Mouse (Mus musculus): Measurements from ENCODE around the gene Rai2.
"Not testable (repeated sequence)": the region's sequence is repeated elsewhere in the genome, so short reads cannot be mapped to it uniquely, and the experiment has no call there.

Gene Rai2

DNA sequence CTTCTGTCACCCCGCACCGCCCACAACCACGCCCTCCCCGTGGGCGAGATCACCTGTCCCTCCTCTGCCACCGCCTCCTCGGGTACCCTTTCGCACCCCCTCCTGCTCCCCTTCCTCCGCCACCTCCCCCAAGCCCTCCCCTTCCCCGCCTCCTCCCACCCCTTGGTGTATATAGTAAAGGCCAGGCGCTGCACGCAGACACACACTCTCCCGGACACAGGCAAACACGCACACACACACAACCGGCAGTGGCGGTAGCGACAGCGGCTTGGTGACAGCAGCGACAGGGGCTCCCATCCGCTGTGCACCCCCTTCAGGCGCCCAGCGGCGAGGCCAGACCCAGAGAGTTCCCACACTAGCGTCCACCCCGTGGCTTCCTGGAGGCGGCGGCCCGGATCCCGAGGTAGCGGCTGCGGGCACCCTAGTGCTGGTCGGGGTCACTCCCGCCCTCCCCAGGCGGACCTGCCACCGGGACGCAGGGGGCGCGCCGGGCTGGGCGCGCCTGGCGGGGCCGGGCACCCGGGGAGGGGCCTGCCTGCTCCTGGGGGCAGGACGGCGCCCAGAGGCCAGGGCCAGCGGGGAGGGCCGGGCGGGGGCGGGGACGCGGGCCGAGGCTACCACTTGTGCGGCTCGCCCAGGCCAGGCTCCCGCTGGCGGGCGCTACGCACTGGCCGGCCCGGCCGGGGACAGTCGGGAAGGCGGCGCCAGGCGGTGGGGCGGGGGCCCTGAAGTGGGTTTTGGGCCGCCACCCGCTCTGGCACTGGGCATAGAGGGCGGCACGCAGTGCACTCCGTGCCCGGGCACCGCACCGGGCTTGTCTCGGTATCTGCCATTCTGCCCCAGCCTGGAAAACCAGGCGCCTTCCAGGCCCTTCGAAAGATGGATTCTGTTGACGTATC is at the start of gene Rai2:
Rai2 (plus strand) TSS at position 205 of the 899 bp plus-strand sequence.
- peak; percentile 57 for DNase-seq

DNA sequence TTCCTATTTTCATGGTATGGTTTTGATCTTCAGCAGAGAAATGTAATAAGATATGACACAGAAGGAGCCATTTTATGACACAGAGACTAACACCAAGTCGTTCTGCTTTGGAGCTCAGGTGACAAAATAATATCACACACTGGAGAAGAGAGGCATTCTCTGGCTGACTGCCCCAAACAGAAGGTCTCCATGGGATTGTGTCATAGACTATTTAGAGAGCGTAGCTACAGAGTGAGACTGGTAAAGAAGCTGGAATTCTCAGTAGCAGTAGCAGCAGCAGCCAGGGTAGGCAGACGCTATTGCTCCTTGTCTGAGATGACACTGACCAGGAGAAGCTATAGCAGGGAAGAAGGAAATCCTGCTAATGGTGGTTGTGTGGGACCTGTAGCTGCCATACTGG is 27.5 kb upstream of the Rai2 start:
- DNase-seq = no peak

DNA sequence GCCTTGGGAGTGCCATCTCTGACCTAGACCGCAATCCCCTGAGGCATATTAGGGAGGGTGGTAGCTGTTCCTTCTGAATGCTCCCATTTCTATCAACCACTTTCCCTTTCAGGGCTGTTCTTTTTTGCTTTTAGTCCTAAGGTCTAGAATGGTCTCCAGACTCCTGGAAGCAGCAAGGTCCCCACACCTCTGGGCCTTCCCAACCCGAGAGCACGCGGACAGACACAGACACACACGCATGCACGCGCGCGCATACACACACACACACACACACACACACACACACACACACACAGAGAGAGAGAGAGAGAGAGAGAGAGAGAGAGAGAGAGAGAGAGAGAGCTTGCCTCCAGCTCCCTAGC is 385 bp upstream of the Rai2 start:
- DNase-seq = no peak

DNA sequence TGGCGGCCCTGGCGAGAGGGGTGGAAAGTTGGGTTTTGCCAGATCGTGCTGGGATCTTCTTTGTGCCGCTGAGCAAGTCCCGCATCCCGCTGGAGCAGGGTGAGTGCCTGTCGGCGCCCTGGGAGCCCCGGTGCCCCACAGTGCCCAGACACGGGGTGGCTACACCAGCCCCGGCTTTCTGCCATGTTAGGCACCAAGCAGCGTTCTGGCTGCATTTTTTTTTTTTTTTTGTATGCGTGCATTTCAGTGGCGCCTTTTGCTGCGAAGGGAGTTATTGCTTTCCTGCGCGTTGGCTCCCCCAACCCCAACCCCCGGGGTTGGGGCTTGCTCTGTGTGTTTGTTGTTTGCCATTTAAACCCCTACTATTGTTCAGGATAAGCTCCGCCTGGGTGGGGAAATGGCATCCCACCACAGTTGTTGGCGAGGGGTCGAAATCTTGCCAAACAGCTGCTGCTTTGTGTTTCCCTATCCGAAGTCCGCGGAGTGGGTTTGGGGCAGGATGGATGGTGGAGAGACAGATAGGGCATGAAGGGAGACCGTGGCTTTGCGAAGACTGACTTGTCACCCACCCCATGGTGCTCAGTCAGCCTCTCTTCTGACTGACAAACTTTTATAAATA is 1.0 kb downstream of the Rai2 start:
- no peak for DNase-seq

DNA sequence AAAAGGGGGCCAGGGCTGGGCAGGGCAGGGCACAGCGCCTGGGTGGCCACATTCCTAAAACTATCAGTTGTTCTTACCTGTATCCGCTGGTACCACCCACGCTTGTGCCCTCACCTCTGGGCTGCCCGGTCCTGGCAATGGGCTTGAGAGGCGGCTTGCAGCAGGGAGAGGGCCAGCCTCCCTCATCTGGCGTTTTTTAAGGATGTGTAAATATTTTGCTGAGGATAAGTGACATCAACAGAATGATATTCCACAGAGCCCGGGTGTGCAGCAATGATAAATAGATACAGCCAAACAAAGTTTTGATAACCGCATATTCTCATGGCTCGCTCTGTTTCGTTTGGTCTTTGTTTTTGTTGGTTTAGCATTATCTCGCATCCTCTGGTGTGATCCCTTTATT is 1.7 kb downstream of the Rai2 start:
- no peak for DNase-seq

DNA sequence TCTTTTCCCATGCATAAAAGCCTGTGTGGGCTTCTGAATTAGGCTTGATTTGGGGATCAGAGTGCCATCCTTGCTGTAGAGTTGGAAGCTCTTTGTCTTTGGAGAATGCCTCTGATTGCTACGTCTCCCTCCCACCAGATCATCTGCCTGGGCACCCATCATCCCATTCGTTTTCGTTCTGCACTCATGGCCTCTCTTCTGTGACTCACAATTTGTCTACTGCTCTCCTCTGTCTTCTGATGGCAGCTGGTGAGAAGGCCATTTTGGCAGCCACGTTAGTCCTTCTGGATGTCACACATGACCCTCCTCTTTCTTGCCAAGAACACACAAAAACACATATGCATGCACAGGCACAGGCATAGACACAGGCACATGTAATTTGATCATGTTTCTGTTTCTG is 4.2 kb downstream of the Rai2 start:
- DNase-seq = no peak

DNA sequence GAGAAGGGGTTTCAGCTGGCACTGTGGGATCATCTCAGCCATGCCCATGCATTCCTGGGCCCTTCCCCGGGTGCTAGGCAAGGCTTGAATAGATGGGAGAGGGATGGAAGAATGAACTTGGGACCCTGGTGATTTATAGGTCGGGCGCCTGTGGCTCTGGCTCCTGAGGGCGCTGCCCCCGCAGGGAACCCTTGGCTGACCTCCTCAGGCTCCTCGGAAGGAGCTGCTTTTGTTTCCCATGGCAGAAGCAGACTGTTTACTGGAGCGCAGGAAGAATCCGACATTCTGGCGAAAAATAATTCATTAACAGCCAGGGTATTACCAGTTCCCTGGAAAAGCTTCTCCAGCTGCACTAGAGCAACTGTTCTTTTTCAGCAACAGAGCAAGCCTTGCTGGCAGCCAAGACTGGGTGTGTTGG is 6.5 kb downstream of the Rai2 start:
- peak; percentile 42 for DNase-seq

DNA sequence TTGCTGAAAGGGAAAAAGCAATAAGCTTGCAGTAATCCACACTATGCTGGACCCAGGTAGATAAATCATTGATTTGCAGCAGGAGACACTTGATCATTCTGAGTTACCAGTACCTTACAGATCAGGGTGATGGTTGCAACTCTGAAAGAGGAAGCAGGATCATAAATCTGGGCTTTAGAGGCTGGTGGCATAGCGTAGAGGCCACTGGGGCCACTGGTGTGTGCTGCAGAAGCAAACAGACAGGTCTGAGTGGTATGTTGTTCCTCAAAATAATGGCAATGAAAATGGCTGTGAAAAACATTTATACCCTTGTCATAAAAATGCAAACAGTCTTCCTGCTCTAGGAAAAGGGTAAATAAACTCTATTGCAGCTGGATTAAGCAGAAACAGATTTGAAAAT is 9.4 kb downstream of the Rai2 start:
- no peak for DNase-seq

DNA sequence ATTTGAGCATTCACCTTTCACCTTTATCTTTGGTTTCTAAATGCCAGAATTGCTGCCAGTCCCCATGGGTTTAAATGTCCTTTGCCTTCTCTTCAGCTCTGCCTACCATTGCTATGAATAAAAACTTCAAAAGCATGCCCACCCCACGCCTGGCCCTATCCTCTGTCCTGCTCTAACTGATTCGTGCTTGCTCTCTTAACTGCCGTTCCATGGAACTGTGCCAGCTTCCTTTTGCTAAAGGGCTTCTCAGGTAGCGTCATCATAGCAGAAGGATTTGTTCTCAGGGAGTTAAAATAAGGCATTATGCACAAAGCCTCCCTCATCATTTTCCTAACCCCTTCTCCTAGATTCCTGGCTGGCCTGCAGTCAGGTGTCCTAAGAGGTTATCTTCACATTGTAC is 11.6 kb downstream of the Rai2 start:
- DNase-seq = no peak

DNA sequence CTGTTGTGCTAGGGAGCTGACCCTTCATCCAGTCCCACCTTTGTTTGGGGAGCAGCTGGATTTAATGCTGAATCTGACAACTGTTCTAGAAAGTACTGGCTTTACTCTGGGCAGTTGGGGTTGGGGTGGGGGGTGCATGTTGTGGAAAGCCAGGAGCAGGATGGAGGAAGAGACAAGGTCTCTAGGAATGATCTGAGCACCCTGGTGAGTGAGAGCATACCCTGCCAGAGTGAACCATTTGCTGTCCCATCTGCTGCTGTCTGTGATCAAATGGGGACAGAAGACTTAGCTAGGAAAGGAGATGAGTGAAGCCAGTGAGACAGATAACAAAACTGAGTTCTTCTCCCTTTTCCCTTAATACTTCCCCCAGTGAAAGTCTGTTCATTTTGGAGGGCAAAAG is 13.2 kb downstream of the Rai2 start:
- no peak for DNase-seq

DNA sequence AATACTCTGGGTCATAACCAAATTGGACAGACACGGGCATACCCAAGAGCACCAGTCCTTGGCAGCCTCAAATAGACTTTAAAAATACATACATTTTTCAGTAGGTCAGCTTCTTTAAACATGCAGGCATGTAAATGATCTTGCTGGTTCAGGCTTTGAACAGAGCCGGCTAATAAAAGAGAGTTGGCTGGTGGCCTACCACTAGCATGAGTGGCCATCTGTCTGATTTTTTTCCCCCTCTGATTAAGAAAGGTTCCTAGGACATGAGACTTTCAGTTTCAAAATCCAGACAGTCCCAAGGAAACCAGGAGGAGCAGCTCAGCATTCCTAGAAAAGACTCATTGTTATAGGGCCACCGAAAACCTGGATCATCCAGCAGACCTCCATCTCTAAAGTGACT is 15.0 kb downstream of the Rai2 start:
- DNase-seq = no peak

DNA sequence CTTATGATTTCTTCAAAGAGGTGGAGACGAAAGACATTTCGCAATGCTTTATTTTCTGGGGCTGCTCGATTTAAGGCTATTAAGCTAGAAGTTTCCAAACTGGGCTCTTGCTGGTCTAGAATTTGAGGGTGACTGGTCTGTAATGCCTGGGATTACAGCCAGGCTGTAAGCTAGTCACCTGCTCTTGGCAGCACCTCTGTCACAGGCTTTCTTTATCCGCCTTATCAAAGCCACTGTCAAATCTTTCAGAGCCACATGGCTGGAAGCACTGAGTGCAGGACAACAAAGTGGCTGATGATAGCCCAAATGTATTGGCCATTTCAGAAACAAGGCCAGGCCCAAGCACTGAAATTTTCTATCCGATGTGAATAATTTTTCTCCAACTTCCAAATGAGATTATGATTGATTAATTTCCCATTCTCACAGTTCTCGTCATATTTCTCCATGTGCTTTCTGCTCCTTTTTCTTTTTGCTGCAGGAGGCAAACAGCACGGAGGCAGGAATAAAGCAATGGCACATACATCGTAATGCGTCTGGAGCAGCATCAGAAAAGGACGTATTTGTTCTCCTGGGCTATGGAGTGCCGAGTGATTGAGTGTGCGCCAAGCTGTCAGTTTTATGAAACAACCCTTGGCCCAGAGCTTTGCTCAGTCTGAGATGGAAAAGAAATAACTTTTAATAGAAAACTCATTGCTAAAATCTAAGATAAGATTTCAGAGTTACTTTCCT is 16.9 kb downstream of the Rai2 start:
- no peak for DNase-seq

DNA sequence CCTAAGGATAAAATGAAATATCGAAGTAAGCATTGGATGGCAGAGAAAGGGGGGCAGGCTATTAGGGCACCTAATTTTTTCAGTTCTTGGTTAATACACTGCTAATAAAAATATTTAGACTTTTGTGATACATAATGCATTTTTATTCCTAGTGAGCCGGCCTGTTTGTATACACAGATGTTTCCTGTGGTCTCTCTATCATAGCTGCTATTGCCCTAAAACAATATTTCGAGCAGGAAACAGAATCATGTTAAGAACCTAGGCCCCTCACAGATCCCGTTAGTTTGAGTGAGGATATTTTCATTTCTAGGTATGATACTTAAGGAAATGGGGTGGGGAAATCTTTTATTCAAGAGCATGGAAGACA is 17.4 kb downstream of the Rai2 start:
- no peak for DNase-seq

DNA sequence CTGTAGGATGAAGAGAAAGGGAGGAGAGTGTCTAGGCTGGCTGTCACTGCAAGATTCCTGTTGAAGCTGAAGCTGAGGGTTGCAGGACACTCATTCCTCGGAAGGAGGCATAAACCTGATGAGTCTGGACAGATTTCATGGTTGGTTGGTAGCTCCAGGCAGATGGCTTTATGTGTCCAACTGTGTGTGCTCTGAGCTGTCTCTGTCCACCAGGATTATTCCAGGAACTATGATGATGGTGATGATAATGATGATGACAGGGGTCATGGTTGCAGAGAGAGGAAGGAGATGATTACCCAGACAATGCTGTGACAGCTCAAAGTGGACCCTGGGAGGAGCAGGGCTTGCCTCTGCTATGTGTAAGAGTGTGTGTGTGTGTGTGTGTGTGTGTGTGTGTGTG is 22.5 kb downstream of the Rai2 start:
- no peak for DNase-seq

DNA sequence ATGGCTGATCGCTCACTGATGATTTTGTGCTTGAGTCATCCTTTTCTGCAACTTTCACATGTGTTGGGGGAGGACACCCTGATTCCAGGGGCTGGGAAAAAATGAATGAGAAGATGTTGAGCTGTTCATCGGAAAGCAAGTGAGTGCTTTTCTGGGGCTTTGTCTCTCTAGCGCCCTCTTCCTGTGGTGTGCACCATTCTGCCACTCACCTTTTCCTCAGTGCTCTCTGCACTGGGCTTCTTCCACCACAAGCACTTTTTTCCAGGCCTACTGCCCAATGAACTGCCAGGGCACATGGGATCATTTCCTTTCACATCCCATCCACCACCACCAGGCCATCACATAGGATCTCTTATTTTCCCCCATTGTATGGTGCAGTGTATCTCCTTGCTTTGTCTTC is 26.2 kb downstream of the Rai2 start:
- no peak for DNase-seq

DNA sequence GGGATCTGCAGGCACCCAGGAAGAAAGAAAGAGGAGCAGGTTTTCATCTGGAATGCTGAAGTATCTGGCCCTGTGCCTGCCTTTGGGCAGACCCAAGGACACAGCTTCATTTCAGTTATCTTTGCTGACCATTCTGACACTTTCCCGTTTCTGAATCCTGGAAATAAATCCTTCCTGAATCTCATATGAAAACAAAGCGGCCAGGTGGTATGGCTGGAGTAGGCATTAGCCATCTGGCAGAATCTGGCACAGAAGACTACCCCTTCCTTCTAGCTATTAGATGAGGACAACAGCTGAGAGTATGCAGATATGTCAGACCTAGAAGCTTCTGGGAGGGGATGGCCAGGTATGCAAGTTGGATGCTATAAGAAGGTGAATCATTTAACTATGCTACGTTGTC is 28.4 kb downstream of the Rai2 start:
- DNase-seq = no peak

DNA sequence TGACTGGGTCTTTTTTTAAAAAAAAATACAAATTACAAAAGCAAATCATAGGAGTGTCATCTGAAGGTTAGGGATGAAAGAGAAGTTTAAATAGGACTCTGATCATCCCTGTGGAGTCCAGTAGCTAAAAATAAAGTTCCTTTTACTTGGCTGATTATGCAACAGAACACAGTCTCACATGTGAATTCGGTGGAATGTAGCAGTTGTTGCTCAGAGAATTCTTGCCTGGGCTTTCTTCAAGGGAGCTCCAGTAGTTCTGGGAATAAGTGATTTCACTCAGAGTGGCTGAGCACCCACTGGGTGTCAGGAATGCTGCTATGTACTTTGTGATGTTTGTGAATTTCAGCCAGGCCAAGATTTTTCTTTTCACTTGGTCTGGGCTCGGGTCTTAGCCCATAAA is 30.5 kb downstream of the Rai2 start:
- no peak for DNase-seq

DNA sequence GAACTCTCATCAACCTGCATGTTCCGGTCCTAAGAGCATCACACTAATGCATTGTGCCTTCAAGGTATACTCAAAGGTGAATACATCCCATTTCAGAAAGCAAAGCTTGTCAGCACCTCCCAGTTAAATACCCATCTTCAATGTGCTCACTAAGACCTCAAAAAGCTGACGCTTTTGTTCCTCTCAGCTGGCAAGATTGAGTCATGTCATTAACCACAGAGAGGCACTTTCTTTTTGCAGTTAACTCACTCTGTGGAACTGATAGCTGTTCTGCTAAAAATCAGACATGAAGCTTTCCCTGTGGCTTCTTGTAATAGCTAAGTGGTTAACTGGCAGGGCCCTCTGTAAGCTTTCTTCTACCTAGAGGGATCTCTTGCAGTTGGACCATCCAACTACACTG is 36.6 kb downstream of the Rai2 start:
- DNase-seq = no peak

DNA sequence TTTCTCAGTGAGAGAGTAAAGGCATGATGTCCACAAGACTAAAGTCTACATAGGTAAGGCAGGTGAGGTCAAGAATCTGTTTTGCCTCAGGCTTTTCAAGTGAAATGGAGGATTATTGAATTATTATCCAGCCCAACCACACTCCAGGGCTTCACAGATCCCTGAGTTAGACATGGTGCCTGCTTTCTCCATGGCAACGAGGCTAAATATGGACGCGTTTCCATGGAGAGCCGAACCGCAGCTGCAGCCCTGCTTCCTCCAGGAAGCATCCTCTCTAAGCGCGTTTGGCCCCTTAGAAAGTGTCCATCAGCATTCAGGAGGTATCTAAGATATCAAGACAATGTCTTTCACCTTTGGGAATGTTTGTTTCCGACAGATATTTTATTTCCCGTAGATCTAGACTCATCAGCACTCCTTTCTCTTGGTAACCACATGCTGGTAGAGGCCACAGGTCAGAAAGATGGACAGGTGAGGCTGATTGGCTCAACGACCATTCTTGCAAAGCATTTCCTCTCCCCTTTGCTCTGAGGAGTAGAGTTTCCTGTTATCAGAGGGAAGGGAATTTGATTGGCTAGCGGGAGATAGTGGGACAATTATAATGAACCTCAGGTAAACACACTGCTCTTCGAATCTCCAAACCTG is 59.6 kb downstream of the Rai2 start:
- DNase-seq = no peak

DNA sequence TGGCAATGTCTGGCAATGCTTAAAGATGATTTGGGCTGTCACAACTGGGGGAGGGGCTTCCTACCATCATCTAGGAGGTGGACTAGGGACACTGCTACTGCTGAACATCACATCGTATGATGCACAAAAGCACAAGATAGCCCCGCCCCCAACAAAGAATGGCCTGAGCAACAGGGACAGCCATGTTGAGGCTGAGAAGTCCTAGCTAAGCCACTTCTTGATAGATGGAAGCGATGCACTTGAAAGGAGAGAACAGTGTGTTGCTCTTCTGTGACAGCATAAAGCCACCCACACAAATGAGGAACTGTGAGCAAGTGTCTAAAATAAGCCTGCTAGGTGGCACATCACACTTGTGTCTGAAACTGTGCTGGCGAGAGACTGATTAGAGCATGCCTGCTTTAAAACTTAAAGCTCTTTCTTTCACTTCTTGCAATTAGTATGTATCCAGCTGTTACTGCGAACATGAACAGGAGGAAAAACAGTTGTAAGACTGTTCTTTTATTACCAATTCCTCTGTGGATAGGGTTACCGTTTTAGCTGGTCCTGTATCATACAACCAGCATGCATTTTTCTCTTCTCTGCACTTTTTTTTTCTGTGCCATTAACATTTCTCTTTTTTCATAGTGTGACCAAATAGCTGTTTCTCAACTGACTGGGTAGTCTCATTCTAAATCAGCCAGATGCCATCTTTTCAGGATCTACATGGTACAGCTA is 63.6 kb downstream of the Rai2 start:
- no peak for DNase-seq

DNA sequence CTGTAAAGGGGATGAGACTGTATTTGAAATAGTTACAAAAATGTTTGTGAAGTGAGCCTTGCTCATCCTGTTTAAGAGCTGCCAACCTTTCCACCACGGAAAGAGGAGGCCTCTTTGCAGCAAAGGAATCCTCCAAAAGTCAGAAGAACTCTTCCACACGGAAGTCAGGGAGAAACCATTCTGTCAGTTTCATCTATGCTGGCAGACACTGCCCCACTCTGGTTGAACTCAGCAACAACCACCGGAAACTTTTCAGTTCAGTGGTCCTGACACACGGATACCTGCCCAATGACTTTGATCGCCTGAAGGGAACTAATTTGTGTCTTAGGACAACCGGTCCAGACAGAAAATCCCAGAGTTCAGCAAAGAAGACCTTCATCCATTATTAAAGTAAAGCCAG is 73.3 kb downstream of the Rai2 start:
- DNase-seq = peak; percentile 28

DNA sequence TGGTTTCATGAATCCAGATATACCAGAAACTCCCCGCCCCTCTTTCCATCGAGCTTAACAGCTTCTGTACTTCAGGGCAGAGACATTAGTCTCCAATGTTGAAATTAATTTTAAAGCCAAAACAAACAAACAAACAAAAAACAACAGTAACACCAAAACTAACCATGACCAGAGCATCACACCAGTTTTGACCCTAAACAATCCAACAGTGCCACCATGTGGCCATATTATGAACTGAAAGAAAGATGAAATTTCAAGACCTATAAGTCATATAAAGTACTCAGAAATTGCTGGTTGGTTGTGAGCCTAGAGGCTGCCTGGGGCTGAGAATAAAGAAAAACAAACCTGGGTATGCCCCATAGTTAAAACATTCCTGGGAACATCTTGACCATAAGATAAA is 109.3 kb downstream of the Rai2 start:
- not testable (repeated sequence) for DNase-seq

Data from kidney, adult 18-20 months (tissue).